ENCODE assay signal across 12 mouse cellular contexts in the genomic region with DNA sequence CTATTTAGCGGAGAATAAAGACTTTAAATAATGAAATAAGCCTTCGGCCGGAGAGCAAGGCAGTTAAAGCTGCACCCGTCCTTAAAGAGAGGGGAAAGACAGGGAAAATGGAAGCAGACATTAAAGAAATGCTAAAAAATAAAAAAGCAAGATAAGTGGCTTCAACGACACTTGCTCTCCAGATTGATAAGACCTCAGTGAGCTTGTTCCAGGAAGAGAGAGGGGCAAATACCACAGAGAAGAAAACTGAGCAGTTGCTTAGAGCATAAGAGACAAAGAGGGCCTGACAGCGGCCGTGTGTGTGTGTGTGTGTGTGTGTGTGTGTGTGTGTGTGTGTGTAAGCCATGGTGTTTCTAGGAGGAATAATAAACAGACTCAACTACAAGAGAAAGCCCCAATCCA.
DNase-seq lines count a peak whose midpoint lies in the region; ATAC-seq and TF ChIP-seq lines count a peak whose summit lies in the region.
"Had no signal": no experiment of that assay in that cellular context is flagged by ENCODE, and none has a peak within 500 bp of the region (broad histone marks: within the 10 kb centered on the region; RNA-seq: fewer than 3 reads in every experiment).

No protein-coding gene starts in this region.

- no peak overlapping the region for H3K4me2 ChIP-seq in hindbrain, postnatal 0 days (ENCODE audit: low read depth, low read length)
- H3K4me2 ChIP-seq in liver, embryonic 12.5 days, result no peak overlapping the region
- H3K4me2 ChIP-seq in liver, postnatal 0 days (ENCODE audit: low read depth, low read length), result no peak overlapping the region
- no peak overlapping the region for H3K4me2 ChIP-seq in forebrain, embryonic 11.5 days (ENCODE audit: low read depth, low read length, severe bottlenecking)
- H3K4me2 ChIP-seq in midbrain, embryonic 13.5 days (replicated peaks), result no peak overlapping the region
- H3K4me2 ChIP-seq: limb, embryonic 15.5 days had no signal

- H3K9me3 ChIP-seq in hindbrain, embryonic 10.5 days, result no peaks in the 10 kb centered on the region
- no peaks in the 10 kb centered on the region for H3K9me3 ChIP-seq in hindbrain, postnatal 0 days (ENCODE audit: low read length)
- no peaks in the 10 kb centered on the region for H3K9me3 ChIP-seq in liver, embryonic 12.5 days (replicated peaks)
- no peaks in the 10 kb centered on the region for H3K9me3 ChIP-seq in liver, postnatal 0 days (ENCODE audit: low read length)
- H3K9me3 ChIP-seq in forebrain, embryonic 11.5 days (ENCODE audit: control insufficient read depth, low read length), result no peaks in the 10 kb centered on the region
- H3K9me3 ChIP-seq in midbrain, embryonic 13.5 days, result no peaks in the 10 kb centered on the region
- H3K9me3 ChIP-seq: limb, embryonic 15.5 days had no signal

- H3K9ac ChIP-seq in hindbrain, postnatal 0 days (replicated peaks; ENCODE audit: low read length), result no peak overlapping the region
- no peak overlapping the region for H3K9ac ChIP-seq in liver, embryonic 12.5 days
- no peak overlapping the region for H3K9ac ChIP-seq in liver, postnatal 0 days (replicated peaks)
- H3K9ac ChIP-seq in forebrain, embryonic 11.5 days (ENCODE audit: low read length), result no peak overlapping the region
- H3K9ac ChIP-seq in midbrain, embryonic 13.5 days (replicated peaks), result no peak overlapping the region
- H3K9ac ChIP-seq: limb, embryonic 15.5 days had no signal

- no peaks in the 10 kb centered on the region for H3K36me3 ChIP-seq in hindbrain, embryonic 10.5 days
- H3K36me3 ChIP-seq in hindbrain, postnatal 0 days (ENCODE audit: insufficient read depth, low read length), result no peaks in the 10 kb centered on the region
- no peaks in the 10 kb centered on the region for H3K36me3 ChIP-seq in liver, embryonic 12.5 days
- H3K36me3 ChIP-seq in liver, postnatal 0 days (replicated peaks; ENCODE audit: insufficient read depth, low read length), result no peaks in the 10 kb centered on the region
- no peaks in the 10 kb centered on the region for H3K36me3 ChIP-seq in forebrain, embryonic 11.5 days (ENCODE audit: control insufficient read depth, insufficient read depth, low read length)
- H3K36me3 ChIP-seq in midbrain, embryonic 13.5 days, result no peaks in the 10 kb centered on the region
- H3K36me3 ChIP-seq: limb, embryonic 15.5 days had no signal

- peak; percentile 15 for DNase-seq in hindbrain, embryonic 10.5 days (ENCODE audit: low spot score)
- DNase-seq in hindbrain, postnatal 0 days (ENCODE audit: low spot score), result no peak
- no peak for DNase-seq in liver, postnatal 0 days
- DNase-seq in forebrain, embryonic 11.5 days (ENCODE audit: low spot score), result no peak
- no peak for DNase-seq in urinary bladder, adult 2 months (ENCODE audit: low spot score)
- no peak for DNase-seq in layer of hippocampus, postnatal 14 days (ENCODE audit: low spot score in 2 of 2)
- DNase-seq: cerebellum, adult 9-11 months; thymus, adult 2 months had no signal

- WGBS in hindbrain, embryonic 10.5 days, result 70% methylated on average over 7 of the region's 7 CpGs
- 40% methylated on average over 7 of the region's 7 CpGs for WGBS in hindbrain, postnatal 0 days
- WGBS in liver, embryonic 12.5 days (ENCODE audit: insufficient replicate concordance), result 52% methylated on average over 7 of the region's 7 CpGs
- 63% methylated on average over 7 of the region's 7 CpGs for WGBS in liver, postnatal 0 days (ENCODE audit: insufficient replicate concordance)
- WGBS in forebrain, embryonic 11.5 days, result 44% methylated on average over 7 of the region's 7 CpGs
- WGBS in midbrain, embryonic 13.5 days, result 25% methylated on average over 7 of the region's 7 CpGs

- TF ChIP-seq EP300 in liver, postnatal 0 days (IDR thresholded peaks at IDR 0.05; ENCODE audit: low read depth), result no peak

- no peak for TF ChIP-seq CTCF in hindbrain, postnatal 0 days (IDR thresholded peaks at IDR 0.05; ENCODE audit: low read depth)
- no peak for TF ChIP-seq CTCF in liver, postnatal 0 days (IDR thresholded peaks at IDR 0.05; ENCODE audit: low read depth)

- peaks cover 15% of the 10 kb centered on the region for H3K4me1 ChIP-seq in hindbrain, embryonic 10.5 days (replicated peaks)
- H3K4me1 ChIP-seq in hindbrain, postnatal 0 days (ENCODE audit: insufficient read depth, low read length), result no peaks in the 10 kb centered on the region
- peaks cover 36% of the 10 kb centered on the region for H3K4me1 ChIP-seq in liver, embryonic 12.5 days
- H3K4me1 ChIP-seq in liver, postnatal 0 days (ENCODE audit: insufficient read depth), result no peaks in the 10 kb centered on the region
- H3K4me1 ChIP-seq in forebrain, embryonic 11.5 days (replicated peaks; ENCODE audit: control insufficient read depth, insufficient read depth, low read length), result peaks cover 4% of the 10 kb centered on the region; the same call in 1 of the 2 replicates
- H3K4me1 ChIP-seq in midbrain, embryonic 13.5 days (replicated peaks), result peaks cover 19% of the 10 kb centered on the region

- no peaks in the 10 kb centered on the region for H3K27me3 ChIP-seq in hindbrain, embryonic 10.5 days (ENCODE audit: insufficient read depth, poor library complexity, severe bottlenecking)
- no peaks in the 10 kb centered on the region for H3K27me3 ChIP-seq in hindbrain, postnatal 0 days (ENCODE audit: insufficient read depth, low read length)
- 0 out of 2 replicates have a peak, but pooled peaks cover 3% of the 10 kb centered on the region for H3K27me3 ChIP-seq in liver, embryonic 12.5 days (replicated peaks)
- no peaks in the 10 kb centered on the region for H3K27me3 ChIP-seq in liver, postnatal 0 days (ENCODE audit: insufficient read depth, low read length)
- no peaks in the 10 kb centered on the region for H3K27me3 ChIP-seq in forebrain, embryonic 11.5 days (ENCODE audit: control insufficient read depth, insufficient read depth, low read length)
- no peaks in the 10 kb centered on the region for H3K27me3 ChIP-seq in midbrain, embryonic 13.5 days
- H3K27me3 ChIP-seq: limb, embryonic 15.5 days had no signal

- ATAC-seq in hindbrain, postnatal 0 days, result no peak
- peak; percentile 63 for ATAC-seq in liver, embryonic 12.5 days
- ATAC-seq in liver, postnatal 0 days, result no peak
- ATAC-seq in forebrain, embryonic 11.5 days (replicated peaks; ENCODE audit: low FRiP score), result no peak; the same call in 1 of the 2 replicates
- ATAC-seq in midbrain, embryonic 13.5 days, result no peak; the same call in 1 of the 2 replicates
- ATAC-seq: activated CD4-positive, CD25-positive, alpha-beta regulatory T cell, adult 4 months had no signal

- no peak overlapping the region for H3K27ac ChIP-seq in hindbrain, embryonic 10.5 days
- H3K27ac ChIP-seq in hindbrain, postnatal 0 days, result no peak overlapping the region
- H3K27ac ChIP-seq in liver, embryonic 12.5 days, result peak overlapping the region; percentile 40; the same call in 1 of the 2 replicates
- H3K27ac ChIP-seq in liver, postnatal 0 days (ENCODE audit: low read depth), result no peak overlapping the region
- H3K27ac ChIP-seq in forebrain, embryonic 11.5 days (ENCODE audit: low read depth, low read length), result peak overlapping the region; percentile 12; the same call in 1 of the 2 replicates
- 0 out of 2 replicates have a peak overlapping the region, but pooled peaks have one; percentile 41 for H3K27ac ChIP-seq in midbrain, embryonic 13.5 days
- H3K27ac ChIP-seq: limb, embryonic 15.5 days had no signal

- H3K4me3 ChIP-seq in hindbrain, embryonic 10.5 days, result no peak overlapping the region
- no peak overlapping the region for H3K4me3 ChIP-seq in hindbrain, postnatal 0 days (ENCODE audit: low read length)
- H3K4me3 ChIP-seq in liver, embryonic 12.5 days, result no peak overlapping the region
- H3K4me3 ChIP-seq in liver, postnatal 0 days (ENCODE audit: low read depth, low read length), result no peak overlapping the region
- H3K4me3 ChIP-seq in forebrain, embryonic 11.5 days (ENCODE audit: low read depth, low read length), result no peak overlapping the region
- no peak overlapping the region for H3K4me3 ChIP-seq in midbrain, embryonic 13.5 days (replicated peaks)
- H3K4me3 ChIP-seq: limb, embryonic 15.5 days had no signal

Comparison
In these comparisons a context has a peak if more than half of its experiments do, and no peak if none do; other contexts are left out.
1. H3K27ac ChIP-seq: peak in liver, embryonic 12.5 days (single experiment), forebrain, embryonic 11.5 days (single experiment) and midbrain, embryonic 13.5 days (single experiment); none in hindbrain, embryonic 10.5 days (single experiment), hindbrain, postnatal 0 days (single experiment) and liver, postnatal 0 days (single experiment).